Mouse (Mus musculus) liver, adult 2 months (tissue): ENCODE results near the gene Sned1.

Source experiments
- CTCF ChIP-seq: fragments of 200-500 bp; IDR thresholded peaks from 2 replicates; pipeline ENCODE4 v1.5.1; 2011; ENCODE audit warnings: low read depth, low read length, control low read depth
- POLR2A ChIP-seq: fragments of 200-500 bp; IDR thresholded peaks from 2 replicates; pipeline ENCODE4 v1.6.1; 2011; ENCODE audit warnings: low read length, control low read depth; ENCODE audit not compliant: insufficient read depth; ENCODE audit errors: extremely low read depth

DNA sequence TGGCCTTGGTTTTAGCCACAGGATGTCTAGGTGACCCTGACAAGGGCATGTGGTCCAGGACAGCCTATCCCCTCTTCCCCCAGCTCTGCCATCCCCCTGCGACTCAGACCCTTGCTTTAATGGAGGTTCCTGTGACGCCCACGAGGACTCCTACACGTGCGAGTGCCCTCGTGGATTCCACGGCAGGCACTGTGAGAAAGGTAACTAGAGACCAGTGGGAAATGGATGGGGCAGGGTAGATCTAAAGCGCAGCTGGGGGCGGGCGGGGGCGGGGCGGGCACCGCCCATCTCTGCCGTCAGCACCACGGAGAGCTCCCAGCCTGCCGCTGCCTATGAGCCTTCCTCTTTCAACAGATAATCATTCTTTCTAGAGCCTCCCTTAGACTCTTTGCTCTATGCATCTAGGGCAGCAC, 36.8 kb downstream of the Sned1 start:
- TF ChIP-seq CTCF (no peak), POLR2A (no peak)
